Mouse (Mus musculus): ENCODE data around the gene Snx3. TPM values are rescaled to one million over a fixed set of nuclear protein-coding genes. Genes with fewer than 3 reads are reported as not detected.

The Snx3 gene
- polyA plus RNA-seq (2015; fragmentation: Nextera tagmentation; extraction: Ambion mirVana) = 326 and 345 TPM in 2 replicates

DNA sequence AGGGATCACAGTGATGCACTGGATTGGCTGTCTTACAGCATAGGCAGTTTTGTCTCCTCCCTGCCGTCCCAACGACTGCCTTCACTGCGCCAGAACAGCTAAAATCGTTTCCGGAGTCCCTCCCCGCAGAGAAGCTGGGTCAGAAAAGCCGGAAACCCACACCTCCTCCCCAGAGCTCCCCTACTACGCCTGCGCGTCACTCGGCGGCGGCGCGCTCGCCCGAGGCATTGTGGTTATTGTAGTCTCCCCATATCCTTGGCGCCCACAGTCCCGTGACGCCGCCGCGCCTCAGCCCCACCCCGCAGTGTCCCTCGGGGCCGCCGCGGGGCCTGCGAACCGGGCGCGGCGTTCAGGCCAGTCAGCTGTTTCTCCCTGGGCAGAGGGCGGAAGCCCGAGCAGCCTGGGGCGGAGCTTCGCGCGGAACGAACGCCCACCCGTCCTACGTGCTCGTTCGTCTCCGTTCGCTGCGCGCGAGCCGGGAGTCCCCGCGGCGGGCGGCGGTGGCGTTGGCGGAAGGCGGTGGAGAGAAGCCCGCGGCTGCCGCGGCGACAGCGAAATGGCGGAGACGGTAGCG lies at the start of gene Snx3:
Gene Snx3 (plus strand): TSS at position 256 of the 574 bp plus-strand sequence.
- WGBS = under 1% methylated on average over 68 of the region's 68 CpGs
- Histone ChIP-seq H3K4me1 (replicated peaks; ENCODE audit: insufficient read depth, low read length) (0 out of 2 replicates have a peak, but pooled peaks cover 3% of the 10 kb centered on the region), H3K4me3 (replicated peaks; ENCODE audit: low read depth, low read length) (peak within 1 kb of the TSS; percentile 94), H3K27me3 (ENCODE audit: insufficient read depth, low read length) (no peaks in the 10 kb centered on the region), H3K27ac (peak within 1 kb of the TSS; percentile 98), H3K9ac (ENCODE audit: low read depth, low read length) (peak within 1 kb of the TSS; percentile 92), H3K9me3 (replicated peaks; ENCODE audit: low read length) (no peaks in the 10 kb centered on the region), H3K4me2 (ENCODE audit: low read length) (peak within 1 kb of the TSS; percentile 60), H3K36me3 (ENCODE audit: insufficient read depth, low read length) (no peaks in the 10 kb centered on the region)
- DNase-seq (ENCODE audit: low spot score) (peak; percentile 99), ATAC-seq (replicated peaks; ENCODE audit: low FRiP score, low read depth) (peak; percentile 98)
- TF ChIP-seq CTCF (IDR thresholded peaks at IDR 0.05; ENCODE audit: low read depth) = no peak

GRCm38 (mm10) chr10:42454266-42454665 lies 47.6 kb upstream of the Snx3 start:
- WGBS = 65% methylated on average over 11 of the region's 11 CpGs
- no peaks in the 10 kb centered on the region for H3K4me1 ChIP-seq (replicated peaks; ENCODE audit: insufficient read depth, low read length)
- H3K27me3 ChIP-seq (ENCODE audit: insufficient read depth, low read length) = no peaks in the 10 kb centered on the region
- DNase-seq (ENCODE audit: low spot score) = no peak
- peaks cover 5% of the 10 kb centered on the region; the same call in 1 of the 2 replicates for H3K36me3 ChIP-seq (ENCODE audit: insufficient read depth, low read length)
- peaks cover 4% of the 10 kb centered on the region; the same call in 1 of the 2 replicates for H3K9me3 ChIP-seq (replicated peaks; ENCODE audit: low read length)
- no peak for TF ChIP-seq CTCF (IDR thresholded peaks at IDR 0.05; ENCODE audit: low read depth)
- H3K4me2 ChIP-seq (ENCODE audit: low read length) = no peak overlapping the region
- ATAC-seq (replicated peaks; ENCODE audit: low FRiP score, low read depth) = no peak
- no peak overlapping the region for H3K4me3 ChIP-seq (replicated peaks; ENCODE audit: low read depth, low read length)
- H3K9ac ChIP-seq (ENCODE audit: low read depth, low read length) = no peak overlapping the region
- no peak overlapping the region for H3K27ac ChIP-seq

DNA sequence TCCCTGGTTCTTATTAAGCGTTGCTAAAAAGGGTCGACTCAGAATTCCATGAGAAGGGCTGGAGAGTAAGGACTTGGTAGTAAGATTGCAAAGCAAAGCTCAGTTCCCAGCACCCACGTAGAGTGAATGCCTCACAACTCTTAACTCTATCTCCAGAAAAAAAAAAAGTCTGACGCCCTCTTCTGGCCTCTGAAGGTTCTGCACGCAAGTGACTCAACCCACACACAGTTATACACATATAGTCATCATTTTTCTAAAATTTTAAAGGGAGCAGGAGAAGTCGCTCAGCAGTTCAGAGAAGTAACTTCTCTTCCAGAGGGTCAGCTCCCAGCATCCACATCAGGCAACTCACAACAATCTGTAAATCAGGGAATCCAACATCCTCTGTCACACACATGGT lies 47.1 kb upstream of the Snx3 start:
- WGBS = 88% methylated on average over 6 of the region's 6 CpGs
- ATAC-seq (replicated peaks; ENCODE audit: low FRiP score, low read depth) (no peak), DNase-seq (ENCODE audit: low spot score) (no peak)
- H3K9ac ChIP-seq (ENCODE audit: low read depth, low read length) = no peak overlapping the region
- peak; percentile 29; the same call in 1 of the 2 replicates for TF ChIP-seq CTCF (IDR thresholded peaks at IDR 0.05; ENCODE audit: low read depth)
- no peaks in the 10 kb centered on the region for H3K27me3 ChIP-seq (ENCODE audit: insufficient read depth, low read length)
- no peak overlapping the region for H3K4me2 ChIP-seq (ENCODE audit: low read length)
- no peak overlapping the region for H3K27ac ChIP-seq
- H3K9me3 ChIP-seq (replicated peaks; ENCODE audit: low read length) = peaks cover 8% of the 10 kb centered on the region; the same call in 1 of the 2 replicates
- peaks cover 5% of the 10 kb centered on the region; the same call in 1 of the 2 replicates for H3K36me3 ChIP-seq (ENCODE audit: insufficient read depth, low read length)
- H3K4me1 ChIP-seq (replicated peaks; ENCODE audit: insufficient read depth, low read length) = no peaks in the 10 kb centered on the region
- no peak overlapping the region for H3K4me3 ChIP-seq (replicated peaks; ENCODE audit: low read depth, low read length)

DNA sequence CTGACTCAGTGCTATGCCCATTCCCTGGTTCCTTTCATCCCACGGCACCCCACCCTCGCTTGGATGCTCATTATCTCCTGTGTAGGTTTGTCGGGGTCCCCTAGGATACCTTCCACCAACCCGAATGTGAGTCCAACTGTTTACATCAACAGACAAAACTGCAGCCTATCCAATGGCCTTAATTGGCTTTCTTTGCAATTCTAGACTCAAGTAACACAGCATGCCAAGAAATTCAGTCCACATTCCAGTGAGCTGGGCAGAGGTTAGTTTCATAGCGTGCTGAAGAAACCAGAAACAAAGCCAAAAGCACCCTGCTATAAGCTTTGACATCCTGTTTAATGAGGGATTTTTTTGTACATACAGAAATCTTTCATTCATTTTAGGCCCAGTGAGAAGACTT lies 45.8 kb upstream of the Snx3 start:
- DNase-seq (ENCODE audit: low spot score) (peak; percentile 26), ATAC-seq (replicated peaks; ENCODE audit: low FRiP score, low read depth) (no peak)
- H3K27ac ChIP-seq = no peak overlapping the region
- no peak overlapping the region for H3K9ac ChIP-seq (ENCODE audit: low read depth, low read length)
- H3K36me3 ChIP-seq (ENCODE audit: insufficient read depth, low read length) = peaks cover 5% of the 10 kb centered on the region; the same call in 1 of the 2 replicates
- 62% methylated on average over 5 of the region's 5 CpGs for WGBS
- H3K4me1 ChIP-seq (replicated peaks; ENCODE audit: insufficient read depth, low read length) = no peaks in the 10 kb centered on the region
- TF ChIP-seq CTCF (IDR thresholded peaks at IDR 0.05; ENCODE audit: low read depth) = no peak
- no peak overlapping the region for H3K4me3 ChIP-seq (replicated peaks; ENCODE audit: low read depth, low read length)
- H3K4me2 ChIP-seq (ENCODE audit: low read length) = no peak overlapping the region
- no peaks in the 10 kb centered on the region for H3K27me3 ChIP-seq (ENCODE audit: insufficient read depth, low read length)
- H3K9me3 ChIP-seq (replicated peaks; ENCODE audit: low read length) = peaks cover 8% of the 10 kb centered on the region; the same call in 1 of the 2 replicates

DNA sequence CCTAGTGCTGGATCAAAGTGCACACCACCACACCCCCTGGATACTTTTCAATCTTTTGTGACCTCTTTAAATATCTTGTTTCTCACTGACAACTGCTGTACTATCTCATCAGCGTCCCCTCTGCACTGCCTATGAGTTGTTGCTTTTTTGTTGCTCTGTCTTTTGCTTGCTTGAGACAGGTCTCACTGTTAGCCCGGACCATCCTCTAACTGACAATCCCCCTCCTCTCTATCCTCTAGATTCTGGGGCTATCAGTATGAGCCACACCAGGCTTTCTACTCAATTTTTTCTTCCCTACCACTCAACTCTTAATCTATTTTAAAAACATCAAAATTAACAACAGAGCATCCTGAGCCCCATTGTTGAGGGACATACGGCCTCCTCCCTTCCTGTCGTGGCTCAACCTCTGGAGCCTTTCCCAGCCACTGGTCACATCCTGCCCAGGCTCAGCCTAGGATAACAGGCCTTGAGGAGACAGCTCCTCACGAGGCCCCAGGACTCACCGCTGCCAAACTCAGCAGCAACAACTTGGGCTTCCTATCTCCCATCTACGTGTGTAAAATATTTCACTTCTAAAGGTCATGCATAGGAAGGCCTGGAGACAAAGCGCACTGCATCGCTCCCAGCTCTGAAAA lies 44.2 kb upstream of the Snx3 start:
- DNase-seq (ENCODE audit: low spot score) (peak; percentile 62), ATAC-seq (replicated peaks; ENCODE audit: low FRiP score, low read depth) (no peak)
- Histone ChIP-seq H3K4me2 (ENCODE audit: low read length) (no peak overlapping the region), H3K27me3 (ENCODE audit: insufficient read depth, low read length) (no peaks in the 10 kb centered on the region), H3K36me3 (ENCODE audit: insufficient read depth, low read length) (peaks cover 2% of the 10 kb centered on the region; the same call in 1 of the 2 replicates), H3K27ac (peak overlapping the region; percentile 64), H3K4me1 (replicated peaks; ENCODE audit: insufficient read depth, low read length) (no peaks in the 10 kb centered on the region), H3K9me3 (replicated peaks; ENCODE audit: low read length) (peaks cover 8% of the 10 kb centered on the region; the same call in 1 of the 2 replicates), H3K4me3 (replicated peaks; ENCODE audit: low read depth, low read length) (no peak overlapping the region), H3K9ac (ENCODE audit: low read depth, low read length) (no peak overlapping the region)
- no peak for TF ChIP-seq CTCF (IDR thresholded peaks at IDR 0.05; ENCODE audit: low read depth)
- 57% methylated on average over 9 of the region's 9 CpGs for WGBS

- no peak overlapping the region for H3K4me3 ChIP-seq (replicated peaks; ENCODE audit: low read depth, low read length)
- DNase-seq (ENCODE audit: low spot score) (peak; percentile 58), ATAC-seq (replicated peaks; ENCODE audit: low FRiP score, low read depth) (0 out of 2 replicates have a peak, but pooled peaks have one; percentile 36)
- no peak overlapping the region for H3K27ac ChIP-seq
- no peak overlapping the region for H3K4me2 ChIP-seq (ENCODE audit: low read length)
- no peak for TF ChIP-seq CTCF (IDR thresholded peaks at IDR 0.05; ENCODE audit: low read depth)
- WGBS = 19% methylated on average over 5 of the region's 5 CpGs
- H3K36me3 ChIP-seq (ENCODE audit: insufficient read depth, low read length) = no peaks in the 10 kb centered on the region
- H3K4me1 ChIP-seq (replicated peaks; ENCODE audit: insufficient read depth, low read length) = no peaks in the 10 kb centered on the region
- H3K9me3 ChIP-seq (replicated peaks; ENCODE audit: low read length) = peaks cover 5% of the 10 kb centered on the region; the same call in 1 of the 2 replicates
- H3K9ac ChIP-seq (ENCODE audit: low read depth, low read length) = no peak overlapping the region
- no peaks in the 10 kb centered on the region for H3K27me3 ChIP-seq (ENCODE audit: insufficient read depth, low read length)
Observed at GRCm38 (mm10) chr10:42464224-42464623, 37.6 kb upstream of the Snx3 start.
